Comparison of ENCODE assay signal across 8 mouse cellular contexts in genomic region chr10:81176466-81177271, GRCm38 (mm10). TPM values are rescaled to one million over a fixed set of nuclear protein-coding genes. Genes with fewer than 3 reads are reported as not detected.
DNase-seq lines count a peak whose midpoint lies in the region; ATAC-seq and TF ChIP-seq lines count a peak whose summit lies in the region.

TSS of gene Eef2 (plus strand) at chr10:81176631.

- H3K9me3 ChIP-seq in E14TG2a.4 (ENCODE audit: low read length): no peaks in the 10 kb centered on the region
- no peaks in the 10 kb centered on the region for H3K9me3 ChIP-seq in forebrain, embryonic 12.5 days
- H3K9me3 ChIP-seq in heart, embryonic 16.5 days (replicated peaks; ENCODE audit: control insufficient read depth, low read length): no peaks in the 10 kb centered on the region
- H3K9me3 ChIP-seq in liver, embryonic 14.5 days (ENCODE audit: control insufficient read depth, low read length): no peaks in the 10 kb centered on the region
- no peaks in the 10 kb centered on the region for H3K9me3 ChIP-seq in stomach, embryonic 15.5 days

- peak within 1 kb of the TSS; percentile 95 for H3K27ac ChIP-seq in forebrain, embryonic 12.5 days
- H3K27ac ChIP-seq in heart, embryonic 16.5 days (ENCODE audit: low read length): peak within 1 kb of the TSS; percentile 90
- peak within 1 kb of the TSS; percentile 82 for H3K27ac ChIP-seq in liver, embryonic 14.5 days
- peak within 1 kb of the TSS; percentile 89 for H3K27ac ChIP-seq in stomach, embryonic 15.5 days

- peak; percentile 93 for DNase-seq in c-Kit-positive CD71-positive TER-119-negative erythroid progenitor cells, embryonic 14.5 days (ENCODE audit: low read depth)
- DNase-seq in kidney, postnatal 36 days: peak; percentile 99 to 100
- peak; percentile 94 to 95 (median 95) for DNase-seq in liver, embryonic 14.5 days (ENCODE audit: low read depth in 3 of 3, low spot score in 3 of 3)
- DNase-seq in neural tube, embryonic 10.5 days (ENCODE audit: extremely low spot score, low spot score): peak; percentile 98

- WGBS in forebrain, embryonic 12.5 days: under 1% methylated on average over 77 of the region's 77 CpGs
- under 1% methylated on average over 77 of the region's 77 CpGs for WGBS in heart, embryonic 16.5 days
- WGBS in liver, embryonic 14.5 days (ENCODE audit: insufficient replicate concordance): under 1% methylated on average over 77 of the region's 77 CpGs
- under 1% methylated on average over 76 of the region's 77 CpGs for WGBS in stomach, embryonic 15.5 days

- peak; percentile 84 for ATAC-seq in forebrain, embryonic 12.5 days (ENCODE audit: low FRiP score)
- ATAC-seq in heart, embryonic 16.5 days (replicated peaks; ENCODE audit: extremely low read depth, insufficient read depth, low FRiP score): peak; percentile 84
- peak; percentile 75 for ATAC-seq in liver, embryonic 14.5 days (ENCODE audit: insufficient read depth)
- peak; percentile 81 for ATAC-seq in stomach, embryonic 15.5 days (ENCODE audit: insufficient read depth, low FRiP score, low read depth)

- peaks cover 51% of the 10 kb centered on the region for H3K36me3 ChIP-seq in E14TG2a.4 (ENCODE audit: insufficient read depth, low read length)
- H3K36me3 ChIP-seq in forebrain, embryonic 12.5 days (replicated peaks): peaks cover 44% of the 10 kb centered on the region
- H3K36me3 ChIP-seq in heart, embryonic 16.5 days (ENCODE audit: control insufficient read depth, insufficient read depth): peaks cover 41% of the 10 kb centered on the region
- peaks cover 46% of the 10 kb centered on the region for H3K36me3 ChIP-seq in liver, embryonic 14.5 days (replicated peaks; ENCODE audit: control insufficient read depth, insufficient read depth, low read depth)
- H3K36me3 ChIP-seq in stomach, embryonic 15.5 days: peaks cover 42% of the 10 kb centered on the region

- peak; percentile 24 for TF ChIP-seq EP300 in liver, embryonic 14.5 days (IDR thresholded peaks at IDR 0.05; ENCODE audit: low read depth)

- peak within 1 kb of the TSS; percentile 99 for H3K9ac ChIP-seq in forebrain, embryonic 12.5 days
- peak within 1 kb of the TSS; percentile 97 for H3K9ac ChIP-seq in heart, embryonic 16.5 days (ENCODE audit: low read length)
- peak within 1 kb of the TSS; percentile 98 for H3K9ac ChIP-seq in liver, embryonic 14.5 days (replicated peaks)
- H3K9ac ChIP-seq in stomach, embryonic 15.5 days: peak within 1 kb of the TSS; percentile 97

- H3K4me1 ChIP-seq in E14TG2a.4 (replicated peaks; ENCODE audit: low read depth, low read length): peaks cover 73% of the 10 kb centered on the region
- peaks cover 54% of the 10 kb centered on the region for H3K4me1 ChIP-seq in forebrain, embryonic 12.5 days
- H3K4me1 ChIP-seq in heart, embryonic 16.5 days (ENCODE audit: control insufficient read depth, insufficient read depth, low read length): peaks cover 33% of the 10 kb centered on the region
- peaks cover 5 to 19% of the 10 kb centered on the region in 2 experiments for H3K4me1 ChIP-seq in liver, embryonic 14.5 days (replicated peaks; ENCODE audit: control insufficient read depth in 2 of 2, insufficient read depth in 2 of 2, low read length in 1 of 2)
- peaks cover 52% of the 10 kb centered on the region for H3K4me1 ChIP-seq in stomach, embryonic 15.5 days

- no peaks in the 10 kb centered on the region for H3K27me3 ChIP-seq in E14TG2a.4 (ENCODE audit: insufficient read depth, low read length)
- H3K27me3 ChIP-seq in forebrain, embryonic 12.5 days: no peaks in the 10 kb centered on the region
- no peaks in the 10 kb centered on the region for H3K27me3 ChIP-seq in heart, embryonic 16.5 days (ENCODE audit: control insufficient read depth, insufficient read depth, low read length)
- no peaks in the 10 kb centered on the region for H3K27me3 ChIP-seq in liver, embryonic 14.5 days (ENCODE audit: control insufficient read depth, insufficient read depth, low read length)
- H3K27me3 ChIP-seq in stomach, embryonic 15.5 days (replicated peaks): no peaks in the 10 kb centered on the region

- peak within 1 kb of the TSS; percentile 97 for H3K4me2 ChIP-seq in forebrain, embryonic 12.5 days
- H3K4me2 ChIP-seq in heart, embryonic 16.5 days (ENCODE audit: low read depth, low read length): peak within 1 kb of the TSS; percentile 97
- peak within 1 kb of the TSS; percentile 89 for H3K4me2 ChIP-seq in liver, embryonic 14.5 days (ENCODE audit: low read depth)
- H3K4me2 ChIP-seq in stomach, embryonic 15.5 days: peak within 1 kb of the TSS; percentile 86

- peak within 1 kb of the TSS; percentile 99 for H3K4me3 ChIP-seq in E14TG2a.4 (replicated peaks; ENCODE audit: low read length)
- H3K4me3 ChIP-seq in forebrain, embryonic 12.5 days (replicated peaks): peak within 1 kb of the TSS; percentile 100
- H3K4me3 ChIP-seq in heart, embryonic 16.5 days (ENCODE audit: low read length): peak within 1 kb of the TSS; percentile 87
- H3K4me3 ChIP-seq in liver, embryonic 14.5 days (ENCODE audit: insufficient read depth in 1 of 2, low read depth in 2 of 2, low read length in 2 of 2): peak within 1 kb of the TSS; percentile 94 to 95
- H3K4me3 ChIP-seq in stomach, embryonic 15.5 days (replicated peaks): peak within 1 kb of the TSS; percentile 94

- no peak for TF ChIP-seq CTCF in E14TG2a.4 (conservative IDR thresholded peaks at IDR 0.05; ENCODE audit: low read length)
- TF ChIP-seq CTCF in liver, embryonic 14.5 days (IDR thresholded peaks at IDR 0.05; ENCODE audit: low read depth): 0 out of 2 replicates have a peak, but pooled peaks have one; percentile 6

RNA-seq across cellular contexts. Expression of gene Eef2, which starts in this region (rescaled TPM):
- polyA plus RNA-seq in forebrain, embryonic 12.5 days (2016; fragmentation: Nextera tagmentation; extraction: Ambion mirVana): 518 and 540 TPM in 2 replicates
- polyA plus RNA-seq in heart, embryonic 16.5 days (2015; fragmentation: Nextera tagmentation; extraction: Ambion mirVana): 435 and 443 TPM in 2 replicates
- polyA plus RNA-seq in liver, embryonic 14.5 days (2012; rRNA removed): 476 and 570 TPM in 2 replicates
- 233 and 270 TPM in 2 replicates for polyA plus RNA-seq in liver, embryonic 14.5 days (2014; fragmentation: Nextera tagmentation; extraction: Ambion mirVana)
- polyA plus RNA-seq in stomach, embryonic 15.5 days (2015; fragmentation: Nextera tagmentation; extraction: Ambion mirVana): 517 and 544 TPM in 2 replicates

Comparison
In these comparisons a context has a peak if more than half of its experiments do, and no peak if none do; other contexts are left out.
1. Peak in every context shown above with its lines: DNase-seq, ATAC-seq, H3K4me3 ChIP-seq and H3K27ac ChIP-seq.